Mouse (Mus musculus) layer of hippocampus, adult 9-11 months (tissue): ENCODE data around the gene Pacrg.

Experiments used
- DNase-seq: peaks from one replicate; pipeline ENCODE4 v3.0.0; 2022

Gene Pacrg

GRCm38 (mm10) chr17:10840148-10840707 is at the start of gene Pacrg, which contains the start of gene Prkn:
TSS of gene Pacrg (minus strand) at chr17:10840311.
TSS of gene Prkn (plus strand) at chr17:10840384.
- peak; percentile 98 for DNase-seq

- no peak for DNase-seq
These were observed 47.8 kb upstream of the Pacrg start for GRCm38 (mm10) chr17:10887924-10888323.

DNA sequence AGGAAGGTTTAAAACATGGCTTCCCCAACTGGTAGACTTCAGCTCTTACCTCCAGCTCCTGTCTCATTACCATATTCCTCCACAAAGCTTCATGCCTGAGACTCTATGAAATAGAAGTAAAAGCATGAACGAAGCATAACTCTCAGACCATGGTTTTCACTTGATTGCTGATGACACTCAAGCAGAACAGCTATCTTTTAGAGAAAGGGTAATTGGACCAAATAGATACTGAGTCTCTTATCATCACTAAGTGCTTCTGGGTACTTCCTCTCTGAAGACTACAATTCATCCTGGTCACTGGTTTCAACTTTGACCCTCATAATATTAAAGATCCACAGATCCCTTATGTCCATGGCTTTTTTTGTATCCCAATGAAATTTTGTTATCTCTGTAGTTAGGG is 42.1 kb upstream of the Pacrg start:
- no peak for DNase-seq

GRCm38 (mm10) chr17:10878986-10879385 is 38.9 kb upstream of the Pacrg start:
- DNase-seq: no peak

- DNase-seq: no peak
These were observed 34.4 kb upstream of the Pacrg start for GRCm38 (mm10) chr17:10874208-10875187.

- peak; percentile 37 for DNase-seq
These were observed 14.1 kb upstream of the Pacrg start for GRCm38 (mm10) chr17:10854207-10854606.

DNA sequence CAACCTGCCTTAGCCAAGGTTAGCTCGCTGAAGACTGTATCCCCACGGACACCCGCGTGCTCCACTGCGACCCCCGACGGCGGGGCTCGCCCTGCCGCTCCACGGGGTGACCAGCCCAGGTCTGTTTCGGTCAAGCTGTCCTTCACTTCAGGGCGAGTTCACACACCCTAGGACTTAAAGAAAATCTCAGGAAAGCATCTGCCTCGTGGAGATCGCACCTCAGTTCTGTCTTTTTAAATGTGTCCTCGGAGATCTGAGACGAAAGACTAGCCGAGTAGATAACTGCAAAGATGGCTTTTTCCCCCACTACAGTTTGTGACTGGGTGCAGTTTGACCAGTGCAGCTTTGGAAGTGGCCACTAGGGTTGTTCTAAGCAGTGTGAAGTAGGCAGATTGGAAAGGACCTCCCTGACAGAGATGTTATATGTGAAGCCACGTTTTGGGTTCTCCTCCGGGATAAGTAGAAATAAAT is 655 bp upstream of the Pacrg start:
- peak; percentile 60 for DNase-seq

- peak; percentile 32 for DNase-seq
These were observed 21.1 kb downstream of the Pacrg start for GRCm38 (mm10) chr17:10818971-10819370.

DNA sequence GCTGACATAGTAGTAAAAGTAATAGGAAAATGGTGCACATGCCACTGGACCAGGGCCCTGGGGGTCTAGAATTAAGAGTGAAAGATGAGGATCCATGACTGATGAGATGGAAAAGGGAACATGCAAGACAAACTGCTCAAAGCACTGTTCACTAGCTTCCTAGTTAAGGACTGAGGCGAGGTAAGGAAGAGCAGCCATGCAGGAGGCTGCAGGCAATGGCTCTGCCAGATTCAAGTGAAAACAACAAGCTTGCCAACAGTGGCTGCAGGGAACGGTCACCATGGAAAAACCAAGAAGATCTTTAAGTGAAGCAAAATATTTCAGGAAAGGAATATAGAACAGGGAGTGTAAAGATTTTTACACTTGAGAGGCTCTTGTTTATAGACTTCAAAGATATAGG is 31.5 kb downstream of the Pacrg start:
- no peak for DNase-seq

- DNase-seq: peak; percentile 16
These were observed 32.7 kb downstream of the Pacrg start for GRCm38 (mm10) chr17:10807261-10807998.

DNA sequence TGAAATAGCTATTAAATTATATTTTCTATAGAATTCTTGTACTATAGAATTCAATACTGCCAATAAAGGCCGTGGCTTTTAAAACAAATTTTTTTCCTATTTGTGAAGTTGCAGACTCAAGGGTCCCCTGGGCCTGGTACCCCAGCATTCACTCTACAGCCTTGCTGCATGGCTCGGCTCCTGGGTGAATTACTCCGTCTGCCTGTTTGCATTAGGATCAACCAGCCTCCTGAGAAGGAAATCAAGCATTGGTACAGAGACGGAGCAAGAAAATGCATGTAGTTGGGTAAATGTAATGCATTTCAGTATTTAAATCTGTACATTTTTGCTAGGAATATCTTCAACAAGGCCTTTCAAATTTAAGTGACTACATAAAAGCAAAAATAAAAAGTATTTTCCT is 33.4 kb downstream of the Pacrg start:
- no peak for DNase-seq

DNA sequence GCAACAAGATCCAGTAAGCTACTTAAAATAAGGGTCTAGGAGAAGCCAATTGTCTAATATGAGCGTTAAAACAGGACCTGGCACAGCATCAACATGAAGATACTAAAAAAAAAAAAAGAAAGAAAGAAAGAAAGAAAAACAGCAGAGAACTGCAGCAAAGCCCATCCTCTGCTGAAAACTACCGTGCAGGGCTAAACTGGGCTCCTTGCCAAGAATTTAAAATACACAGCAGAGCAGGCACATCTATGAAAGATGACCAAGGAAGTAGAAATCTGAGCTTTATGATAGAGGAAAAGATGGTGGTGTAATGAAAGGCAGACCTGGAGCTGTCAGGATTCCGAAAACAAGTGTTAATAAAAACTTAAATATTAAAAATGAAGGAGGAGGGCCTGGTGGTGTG is 48.5 kb downstream of the Pacrg start:
- DNase-seq: no peak

DNA sequence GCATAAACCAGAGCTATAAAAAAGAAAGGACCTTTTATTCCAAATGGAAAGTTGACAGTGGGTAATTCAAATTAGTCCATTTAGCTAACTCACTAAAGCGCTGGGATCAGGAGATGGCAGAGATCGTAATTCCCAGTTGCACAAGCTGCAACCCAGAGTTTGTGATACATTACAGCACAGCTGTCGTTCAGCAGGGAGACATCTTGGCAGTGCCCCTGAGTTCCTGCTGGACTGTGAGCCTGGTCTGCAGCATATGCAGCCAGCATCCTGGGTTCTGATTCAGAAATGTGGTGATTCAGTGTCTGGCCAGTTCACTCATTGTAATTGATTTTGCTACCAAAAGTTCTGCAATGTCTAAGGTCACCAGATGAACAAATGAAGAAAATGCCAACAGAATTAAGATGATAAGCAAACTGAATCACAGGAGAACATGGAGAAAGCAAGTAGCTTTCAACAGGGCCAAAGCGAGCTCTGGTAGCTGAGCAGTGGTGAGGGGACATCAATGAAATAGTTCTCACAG is 55.6 kb downstream of the Pacrg start:
- DNase-seq: no peak

DNA sequence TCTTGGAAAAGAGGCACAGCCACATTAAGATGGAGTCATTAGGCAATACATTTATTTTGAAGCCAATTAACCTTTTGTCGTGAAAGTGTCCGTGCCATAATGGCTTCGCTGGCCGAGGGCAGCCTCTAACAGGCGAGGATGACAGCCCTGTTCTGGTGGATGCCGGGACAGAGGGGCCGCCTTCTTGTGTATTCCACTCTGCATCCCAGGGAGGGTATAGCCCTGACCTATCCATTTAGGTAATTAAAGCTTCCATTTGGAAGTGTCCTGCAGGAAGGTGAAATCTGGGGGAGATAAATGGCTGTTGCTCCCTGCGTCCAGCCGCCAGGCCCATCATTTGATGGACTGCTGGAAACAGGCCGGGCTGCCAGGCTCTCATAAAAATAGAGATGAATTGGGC is 63.6 kb downstream of the Pacrg start:
- DNase-seq: no peak

DNA sequence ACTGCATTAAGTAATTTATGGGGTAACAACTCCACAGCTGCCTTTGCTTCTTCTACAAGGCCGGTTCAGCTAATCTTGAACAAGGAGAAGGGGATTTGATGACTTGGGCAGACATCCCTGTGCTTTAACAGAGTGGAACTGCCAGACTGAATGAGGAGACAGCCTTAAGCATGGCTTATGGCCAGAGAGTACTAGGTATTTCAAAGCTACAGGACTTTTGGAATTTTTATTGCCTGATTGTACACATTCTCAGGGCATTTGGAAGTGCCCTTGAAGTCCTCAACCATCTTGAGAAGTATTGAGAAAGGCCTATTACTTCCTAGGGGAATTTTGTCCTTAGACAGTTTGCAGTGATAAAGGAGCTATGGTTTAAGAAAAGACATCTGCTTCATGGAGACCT is 65.6 kb downstream of the Pacrg start:
- DNase-seq: no peak

DNA sequence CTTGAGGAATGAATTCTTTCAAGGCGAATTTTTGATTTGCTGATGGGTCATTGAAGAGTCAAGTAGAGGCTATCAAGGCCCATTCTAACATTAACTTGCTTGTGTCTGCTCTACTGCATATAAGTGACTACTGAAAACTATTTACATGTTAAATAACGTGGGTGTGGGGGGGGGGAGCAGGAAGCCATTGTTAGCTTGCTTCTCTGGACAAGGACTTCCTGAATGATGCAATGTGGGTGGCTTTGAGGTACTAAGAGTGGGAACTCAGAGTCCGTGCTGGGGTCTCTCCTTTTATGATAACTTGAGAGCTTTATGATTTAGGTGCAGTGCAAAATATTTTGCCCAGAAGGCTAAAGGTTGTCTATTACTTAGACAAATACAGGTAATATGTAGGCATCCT is 67.9 kb downstream of the Pacrg start:
- no peak for DNase-seq

- DNase-seq: peak; percentile 74
These were observed 70.2 kb downstream of the Pacrg start for GRCm38 (mm10) chr17:10769873-10770272.

DNA sequence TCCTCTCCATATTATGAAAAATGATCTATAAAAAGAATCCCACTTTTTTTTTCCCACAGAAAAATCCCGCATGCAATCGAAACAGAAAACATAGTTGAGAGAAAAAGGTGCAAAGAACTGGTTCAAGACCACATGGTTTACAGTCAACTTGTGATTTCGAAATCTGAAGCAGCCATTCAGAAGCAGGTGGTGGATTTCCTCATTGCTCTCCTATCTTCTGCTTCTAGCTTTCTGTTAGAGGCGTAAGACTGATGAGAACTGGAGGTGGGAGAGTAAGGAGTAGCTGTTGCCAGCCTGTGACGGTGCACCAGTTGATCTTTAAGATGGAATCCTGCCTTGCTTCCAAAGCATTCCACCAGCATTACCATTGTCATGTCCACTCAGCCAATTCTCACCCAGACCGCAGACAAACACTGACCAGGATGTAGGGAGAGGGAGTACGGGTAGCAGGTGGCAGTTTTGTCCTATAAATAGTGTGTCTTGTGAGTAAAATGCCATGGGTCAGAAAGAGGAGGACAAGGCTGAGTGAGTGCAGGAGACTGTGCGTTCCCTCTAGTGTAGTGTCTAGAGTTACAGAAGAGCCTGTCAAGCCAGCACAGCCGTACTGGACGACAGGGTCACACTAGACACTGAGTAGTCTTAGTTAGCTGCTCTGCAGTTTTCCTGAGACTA is 73.2 kb downstream of the Pacrg start:
- no peak for DNase-seq

DNA sequence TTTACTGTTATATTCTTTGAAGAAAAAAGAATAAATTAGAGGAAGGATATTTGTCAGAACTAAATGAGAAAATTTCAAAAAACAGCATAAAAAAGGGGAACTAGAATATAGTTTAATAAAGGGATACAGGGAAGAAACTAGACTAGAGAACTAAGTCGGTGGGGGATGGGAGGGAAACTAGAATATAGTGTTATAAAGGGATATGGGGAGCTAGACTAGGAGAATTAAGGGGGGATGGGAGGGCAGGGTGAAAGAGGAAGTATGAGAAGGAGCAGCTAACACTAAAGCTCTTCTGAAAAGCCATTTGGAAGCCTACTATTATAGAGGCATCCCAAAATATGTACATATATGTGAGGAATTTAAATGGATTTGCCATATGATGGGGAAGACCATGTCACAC is 75.8 kb downstream of the Pacrg start:
- no peak for DNase-seq

- DNase-seq: no peak
These were observed 82.7 kb downstream of the Pacrg start for GRCm38 (mm10) chr17:10757455-10757854.

DNA sequence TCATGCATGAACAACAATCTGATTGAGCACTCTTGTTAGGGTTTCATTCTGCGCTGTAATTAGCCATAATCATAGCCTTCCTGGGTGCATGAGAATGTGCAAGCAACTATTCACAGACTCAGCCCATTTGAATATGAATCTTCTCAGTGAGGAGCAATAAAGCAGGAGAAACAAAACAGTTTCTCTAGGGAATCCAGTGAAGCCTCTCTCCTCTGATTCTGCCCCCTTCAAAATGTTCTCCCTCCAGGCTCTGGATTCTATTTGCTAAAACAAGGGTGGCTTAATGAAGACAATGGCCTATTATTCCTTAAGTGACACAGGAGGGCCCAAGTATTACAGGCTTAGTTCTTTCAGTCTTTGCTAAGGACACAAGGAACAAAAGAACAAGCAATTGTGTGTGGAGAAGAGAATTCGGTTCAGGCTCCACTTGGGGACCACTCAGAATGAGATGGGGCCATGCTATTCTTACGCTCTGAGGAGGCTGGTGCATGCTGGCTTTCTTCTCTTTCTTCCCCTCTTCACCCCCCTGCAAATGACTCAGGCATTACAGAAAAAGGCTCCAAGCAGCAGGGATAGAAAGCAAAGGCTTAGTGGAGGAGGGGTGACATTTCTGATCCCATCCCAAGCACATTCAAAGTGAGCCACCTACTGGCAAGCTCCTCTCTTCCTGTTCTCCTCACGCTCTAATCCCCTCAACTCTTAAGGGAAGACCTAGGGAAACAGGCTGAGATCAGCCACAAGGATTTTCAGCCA is 95.2 kb downstream of the Pacrg start:
- peak; percentile 80 for DNase-seq

GRCm38 (mm10) chr17:10740083-10740482 is 100.0 kb downstream of the Pacrg start:
- DNase-seq: no peak
